14 mouse cellular contexts compared by ENCODE assay signal in the genomic region with DNA sequence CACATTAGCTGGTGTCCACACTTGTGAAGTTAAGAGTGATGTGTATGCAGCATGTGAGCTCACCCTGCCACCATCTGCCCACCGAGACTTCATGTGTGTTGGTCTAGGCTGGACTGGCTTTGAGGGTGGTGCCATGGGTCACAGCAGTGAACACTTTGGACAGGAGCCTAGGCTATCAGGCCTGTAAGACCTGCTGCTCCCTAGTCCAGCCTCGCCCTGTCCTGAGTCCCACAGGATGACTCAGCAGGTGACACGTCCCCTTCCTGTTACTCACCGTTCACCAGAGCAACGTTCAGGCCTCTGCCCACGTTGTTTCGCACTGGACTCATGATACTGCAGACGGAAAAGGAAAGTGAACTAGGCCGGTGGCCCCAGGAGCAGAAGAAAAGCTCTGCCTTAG. TPM values are rescaled to one million over a fixed set of nuclear protein-coding genes. Genes with fewer than 3 reads are reported as not detected.
A peak's percentile ranks its signal among the peaks of the same experiment; 100 is the strongest.
DNase-seq lines count a peak whose midpoint lies in the region; ATAC-seq and TF ChIP-seq lines count a peak whose summit lies in the region.
"Had no signal": no experiment of that assay in that cellular context is flagged by ENCODE, and none has a peak within 500 bp of the region (broad histone marks: within the 10 kb centered on the region; RNA-seq: fewer than 3 reads in every experiment).

No protein-coding gene starts in this region.

- TF ChIP-seq EP300 in heart, postnatal 0 days (IDR thresholded peaks at IDR 0.05; ENCODE audit: low read depth), result no peak

- no peaks in the 10 kb centered on the region for H3K27me3 ChIP-seq in heart, postnatal 0 days (ENCODE audit: control insufficient read depth, insufficient read depth, low read length)
- no peaks in the 10 kb centered on the region for H3K27me3 ChIP-seq in intestine, embryonic 14.5 days (replicated peaks; ENCODE audit: control insufficient read depth, insufficient read depth, low read length)
- H3K27me3 ChIP-seq: midbrain, embryonic 13.5 days had no signal

- no peaks in the 10 kb centered on the region for H3K36me3 ChIP-seq in heart, postnatal 0 days (replicated peaks; ENCODE audit: control insufficient read depth, insufficient read depth, low read length)
- no peaks in the 10 kb centered on the region for H3K36me3 ChIP-seq in intestine, embryonic 14.5 days (ENCODE audit: control insufficient read depth, insufficient read depth, low read length)
- H3K36me3 ChIP-seq: forebrain, embryonic 10.5 days; midbrain, embryonic 13.5 days had no signal

- H3K4me3 ChIP-seq in heart, postnatal 0 days (ENCODE audit: low read depth, low read length), result no peak overlapping the region
- no peak overlapping the region for H3K4me3 ChIP-seq in intestine, embryonic 14.5 days (ENCODE audit: low read depth, low read length)
- H3K4me3 ChIP-seq: forebrain, embryonic 10.5 days; layer of hippocampus, adult 2 months; midbrain, embryonic 13.5 days had no signal

- H3K4me1 ChIP-seq in heart, postnatal 0 days (ENCODE audit: control insufficient read depth, insufficient read depth), result no peaks in the 10 kb centered on the region
- H3K4me1 ChIP-seq in intestine, embryonic 14.5 days (replicated peaks; ENCODE audit: control insufficient read depth, insufficient read depth, low read length), result no peaks in the 10 kb centered on the region
- H3K4me1 ChIP-seq: forebrain, embryonic 10.5 days; midbrain, embryonic 13.5 days had no signal

- no peak overlapping the region for H3K4me2 ChIP-seq in heart, postnatal 0 days (ENCODE audit: low read depth, low read length)
- no peak overlapping the region for H3K4me2 ChIP-seq in intestine, embryonic 14.5 days (ENCODE audit: low read length)
- H3K4me2 ChIP-seq: midbrain, embryonic 13.5 days had no signal

- no peak overlapping the region for H3K9ac ChIP-seq in heart, postnatal 0 days (replicated peaks; ENCODE audit: low read depth, low read length)
- no peak overlapping the region for H3K9ac ChIP-seq in intestine, embryonic 14.5 days (ENCODE audit: low read length)
- H3K9ac ChIP-seq: midbrain, embryonic 13.5 days had no signal

- ATAC-seq in heart, postnatal 0 days (ENCODE audit: insufficient read depth, low read depth), result 0 out of 2 replicates have a peak, but pooled peaks have one; percentile 27
- peak; percentile 67 for ATAC-seq in intestine, embryonic 14.5 days (replicated peaks; ENCODE audit: low FRiP score, low TSS enrichment, low read depth)
- ATAC-seq: CD4-positive, CD25-positive, alpha-beta regulatory T cell, adult 4 months had no signal

- no peak for TF ChIP-seq CTCF in heart, postnatal 0 days (IDR thresholded peaks at IDR 0.05; ENCODE audit: low read depth)

- WGBS in heart, postnatal 0 days, result 56% methylated on average over 9 of the region's 9 CpGs
- WGBS in intestine, embryonic 14.5 days, result 79% methylated on average over 9 of the region's 9 CpGs

- no peak for DNase-seq in heart, postnatal 0 days (ENCODE audit: low spot score)
- no peak for DNase-seq in heart, postnatal 4 days
- peak; percentile 52 to 76 for DNase-seq in urinary bladder, adult 18-20 months (ENCODE audit: low spot score in 2 of 2)
- no peak for DNase-seq in urinary bladder, postnatal 4 days (ENCODE audit: low spot score in 2 of 2)
- DNase-seq in intestine, embryonic 14.5 days (ENCODE audit: low spot score), result peak; percentile 63
- peak; percentile 29 for DNase-seq in urinary bladder, postnatal 25 days (ENCODE audit: low spot score)
- no peak for DNase-seq in right cerebral cortex, postnatal 14 days
- DNase-seq in cerebellum, adult 11-12 months, result no peak
- DNase-seq: kidney, adult 11 months had no signal

- H3K9me3 ChIP-seq in heart, postnatal 0 days (replicated peaks; ENCODE audit: control insufficient read depth, low read length), result no peaks in the 10 kb centered on the region
- H3K9me3 ChIP-seq in intestine, embryonic 14.5 days (ENCODE audit: control insufficient read depth, low read length), result no peaks in the 10 kb centered on the region
- H3K9me3 ChIP-seq: forebrain, embryonic 10.5 days; midbrain, embryonic 13.5 days had no signal

- H3K27ac ChIP-seq in heart, postnatal 0 days (ENCODE audit: low read depth), result no peak overlapping the region
- H3K27ac ChIP-seq in intestine, embryonic 14.5 days (ENCODE audit: low read depth), result no peak overlapping the region
- H3K27ac ChIP-seq: forebrain, embryonic 10.5 days; midbrain, embryonic 13.5 days had no signal

RNA-seq across cellular contexts. Expression of a gene that starts 21.7 kb away (rescaled TPM):
- not detected in 2 replicates for total RNA-seq in heart, postnatal 0 days (2014; rRNA removed; ENCODE audit: low replicate concordance)
- 0.82 TPM in 1 of 2 replicates, not detected in the other for polyA plus RNA-seq in heart, postnatal 0 days (2015; fragmentation: Nextera tagmentation; extraction: Ambion mirVana)
- total RNA-seq in heart, postnatal 4 days (2021), result not detected
- polyA plus RNA-seq in intestine, embryonic 14.5 days (2014; fragmentation: Nextera tagmentation; extraction: Ambion mirVana), result 1.9 and 2.1 TPM in 2 replicates
- total RNA-seq: layer of hippocampus, adult 2 months had no signal
- polyA plus RNA-seq: CD4-positive, CD25-positive, alpha-beta regulatory T cell, adult 4 months; limb, embryonic 11.5 days; midbrain, embryonic 13.5 days had no signal

RNA-seq across cellular contexts. Expression of a gene that starts 39.0 kb away (rescaled TPM):
- 3.2 and 5.0 TPM in 2 replicates for total RNA-seq in heart, postnatal 0 days (2014; rRNA removed; ENCODE audit: low replicate concordance)
- polyA plus RNA-seq in heart, postnatal 0 days (2015; fragmentation: Nextera tagmentation; extraction: Ambion mirVana), result 0.14 and 0.26 TPM in 2 replicates
- total RNA-seq in heart, postnatal 4 days (2021), result 1 to 10 TPM; 1.7 to 2.1 TPM
- 0.18 and 0.30 TPM in 2 replicates for polyA plus RNA-seq in intestine, embryonic 14.5 days (2014; fragmentation: Nextera tagmentation; extraction: Ambion mirVana)
- polyA plus RNA-seq: CD4-positive, CD25-positive, alpha-beta regulatory T cell, adult 4 months had no signal

Comparison
In these comparisons a context has a peak if more than half of its experiments do, and no peak if none do; other contexts are left out.
1. DNase-seq: peak in urinary bladder, adult 18-20 months (2 of 2), intestine, embryonic 14.5 days (single experiment) and urinary bladder, postnatal 25 days (single experiment); none in heart, postnatal 0 days (single experiment), heart, postnatal 4 days (single experiment), urinary bladder, postnatal 4 days (0 of 2), right cerebral cortex, postnatal 14 days (single experiment) and cerebellum, adult 11-12 months (single experiment).